Mouse (Mus musculus) thymus, postnatal 14 days (tissue): ENCODE measurements around the gene Tdrkh.

Source experiments
- DNase-seq: peaks from one replicate; pipeline ENCODE4 v3.0.0; 2021

Tdrkh gene

GRCm38 (mm10) chr3:94391001-94391400 is 22.1 kb upstream of the Tdrkh start:
- DNase-seq = no peak

- DNase-seq = no peak
Measured at GRCm38 (mm10) chr3:94392128-94392527, 20.9 kb upstream of the Tdrkh start.

GRCm38 (mm10) chr3:94393049-94393448 is 20.0 kb upstream of the Tdrkh start:
- no peak for DNase-seq

- DNase-seq = no peak
Measured at GRCm38 (mm10) chr3:94396336-94396735, 16.7 kb upstream of the Tdrkh start.

GRCm38 (mm10) chr3:94396851-94397250 is 16.2 kb upstream of the Tdrkh start:
- DNase-seq = no peak

- DNase-seq = no peak
Measured at GRCm38 (mm10) chr3:94398217-94398616, 14.9 kb upstream of the Tdrkh start, which contains the start of gene Lingo4. Gene Lingo4 (plus strand): TSS chr3:94398517.

- peak; percentile 71 for DNase-seq
Measured at GRCm38 (mm10) chr3:94398943-94399481, 14.1 kb upstream of the Tdrkh start.

GRCm38 (mm10) chr3:94399663-94400310 is 13.3 kb upstream of the Tdrkh start:
- no peak for DNase-seq

- no peak for DNase-seq
Measured at GRCm38 (mm10) chr3:94402451-94402850, 10.6 kb upstream of the Tdrkh start.

GRCm38 (mm10) chr3:94404366-94405054 is 8.6 kb upstream of the Tdrkh start:
- DNase-seq = peak; percentile 64

- DNase-seq = no peak
Measured at GRCm38 (mm10) chr3:94405561-94405960, 7.5 kb upstream of the Tdrkh start.

- DNase-seq = peak; percentile 76
Measured at GRCm38 (mm10) chr3:94412530-94412929, 543 bp upstream of the Tdrkh start.

GRCm38 (mm10) chr3:94430980-94431379 is 17.9 kb downstream of the Tdrkh start:
- DNase-seq = no peak

- no peak for DNase-seq
Measured at GRCm38 (mm10) chr3:94434305-94434704, 21.2 kb downstream of the Tdrkh start.

- DNase-seq = no peak
Measured at GRCm38 (mm10) chr3:94436420-94436819, 23.3 kb downstream of the Tdrkh start.

GRCm38 (mm10) chr3:94441182-94441581 is 28.1 kb downstream of the Tdrkh start:
- DNase-seq = peak; percentile 33

- peak; percentile 98 for DNase-seq
Measured at GRCm38 (mm10) chr3:94442951-94443596, 30.0 kb downstream of the Tdrkh start, which contains the start of gene Mrpl9. Gene Mrpl9 (plus strand): TSS chr3:94443318.

GRCm38 (mm10) chr3:94443597-94443964 is 30.5 kb downstream of the Tdrkh start, which contains the start of gene Oaz3:
Gene Oaz3 (minus strand): TSS chr3:94443915.
- DNase-seq = no peak

- DNase-seq = no peak
Measured at GRCm38 (mm10) chr3:94449377-94449776, 36.3 kb downstream of the Tdrkh start.

- DNase-seq = peak; percentile 83
Measured at GRCm38 (mm10) chr3:94456529-94457000, 43.5 kb downstream of the Tdrkh start.

- DNase-seq = no peak
Measured at GRCm38 (mm10) chr3:94457055-94457454, 44.0 kb downstream of the Tdrkh start.

GRCm38 (mm10) chr3:94459834-94460233 is 46.8 kb downstream of the Tdrkh start:
- no peak for DNase-seq

- no peak for DNase-seq
Measured at GRCm38 (mm10) chr3:94463926-94464578, 51.0 kb downstream of the Tdrkh start.
